Mouse (Mus musculus): ENCODE data around the gene Grk1.

DNA sequence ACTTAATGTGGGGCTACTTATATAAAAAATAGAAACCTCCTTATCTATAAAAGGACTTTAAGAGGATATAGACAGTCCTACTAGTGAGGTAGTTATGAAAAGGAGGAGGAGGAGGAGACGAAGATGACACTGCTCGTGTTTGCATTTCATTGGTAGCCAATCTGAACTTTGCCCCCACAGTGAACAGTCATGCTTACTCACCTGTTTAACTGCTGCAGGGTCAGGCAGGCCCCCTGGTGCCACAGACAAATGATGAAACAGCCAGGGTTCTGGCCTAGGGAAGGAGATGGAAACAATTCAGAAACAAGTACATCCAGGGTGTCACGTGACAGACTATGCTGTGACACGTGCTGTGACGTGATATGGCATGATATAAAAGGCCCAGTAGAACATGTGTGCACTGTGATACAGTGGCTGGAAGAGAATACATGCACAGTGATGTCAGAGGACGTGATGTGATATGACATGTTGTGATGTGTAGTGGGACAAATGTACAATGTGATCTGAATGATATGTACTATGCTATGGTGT lies 46.9 kb downstream of the Grk1 start:
- TF ChIP-seq CTCF (IDR thresholded peaks at IDR 0.05) (no peak), EP300 (IDR thresholded peaks at IDR 0.05) (no peak)
